Mouse (Mus musculus): ENCODE data around the gene Olfr1406.
"Not testable (repeated sequence)": the region's sequence is repeated elsewhere in the genome, so short reads cannot be mapped to it uniquely, and the experiment has no call there.

The Olfr1406 gene
- long read RNA-seq, experiment 1, result 0 reads
- long read RNA-seq, experiment 2, result 0 reads

GRCm38 (mm10) chr1:173190540-173190939 lies at the start of gene Olfr1406:
Gene Olfr1406 (minus strand): TSS chr1:173190640.
- intact Hi-C loops (cut with DNase I), result no loop called here

- intact Hi-C loops (cut with DNase I), result not testable (repeated sequence)
Measured at GRCm38 (mm10) chr1:173237004-173237403, 46.6 kb upstream of the Olfr1406 start.

- intact Hi-C loops (cut with DNase I), result no loop called here
Measured at GRCm38 (mm10) chr1:173227081-173227480, 36.6 kb upstream of the Olfr1406 start, which contains the start of gene Fcer1a. Gene Fcer1a (minus strand): TSS chr1:173227214.

- intact Hi-C loops (cut with DNase I), result no loop called here
Measured at GRCm38 (mm10) chr1:173216481-173216880, 26.0 kb upstream of the Olfr1406 start.

- intact Hi-C loops (cut with DNase I), result no loop called here
Measured at GRCm38 (mm10) chr1:173212092-173212491, 21.7 kb upstream of the Olfr1406 start, which contains the start of gene Olfr1404. Gene Olfr1404 (plus strand): TSS chr1:173212392.

- intact Hi-C loops (cut with DNase I), result no loop called here
Measured at GRCm38 (mm10) chr1:173197508-173197907, 7.1 kb upstream of the Olfr1406 start, which contains the start of gene Olfr218. Gene Olfr218 (plus strand): TSS chr1:173197808.

GRCm38 (mm10) chr1:173196359-173196758 lies 5.9 kb upstream of the Olfr1406 start:
- intact Hi-C loops (cut with DNase I), result no loop called here

- intact Hi-C loops (cut with DNase I), result no loop called here
Measured at GRCm38 (mm10) chr1:173192059-173192458, 1.6 kb upstream of the Olfr1406 start.

GRCm38 (mm10) chr1:173174154-173174842 lies 16.1 kb downstream of the Olfr1406 start:
- intact Hi-C loops (cut with DNase I), result no loop called here

GRCm38 (mm10) chr1:173137274-173137673 lies 53.2 kb downstream of the Olfr1406 start, which contains the start of gene Olfr1408:
Gene Olfr1408 (minus strand): TSS chr1:173137374.
- intact Hi-C loops (cut with DNase I), result no loop called here

All from adrenal gland (tissue).